Mouse (Mus musculus) heart, embryonic 10.5 days (tissue): ENCODE results near the gene Pitpnc1. TPM values are rescaled to one million over a fixed set of nuclear protein-coding genes. Genes with fewer than 3 reads are reported as not detected.

Experiments used
- DNase-seq: peaks from one replicate; pipeline ENCODE4 v3.0.0-alpha.2; 2017; ENCODE audit warnings: low spot score
- H3K27ac ChIP-seq: fragments of 300-500 bp; sonication (generic); 2 replicates; pipeline ENCODE4 v1.5.1; 2016; ENCODE audit warnings: mild to moderate bottlenecking
- H3K27me3 ChIP-seq: fragments of 300-500 bp; sonication (generic); 2 replicates; pipeline ENCODE4 v1.6.1; 2016; ENCODE audit warnings: mild to moderate bottlenecking; ENCODE audit not compliant: poor library complexity, insufficient read depth, severe bottlenecking
- H3K36me3 ChIP-seq: fragments of 300-500 bp; sonication (generic); 2 replicates; pipeline ENCODE4 v1.6.1; 2016; ENCODE audit warnings: mild to moderate bottlenecking, moderate library complexity
- H3K4me1 ChIP-seq: fragments of 300-500 bp; sonication (generic); 2 replicates; pipeline ENCODE4 v1.6.1; 2016; ENCODE audit warnings: mild to moderate bottlenecking
- H3K4me3 ChIP-seq: fragments of 300-500 bp; sonication (generic); 2 replicates; pipeline ENCODE4 v1.5.1; 2016; ENCODE audit warnings: mild to moderate bottlenecking, moderate library complexity
- H3K9me3 ChIP-seq: fragments of 300-500 bp; sonication (generic); 2 replicates; pipeline ENCODE4 v1.6.1; 2016; ENCODE audit warnings: mild to moderate bottlenecking, moderate library complexity
- WGBS: fragments of 180-500 bp; shearing (Covaris S2); methylation state at CpG from one replicate; pipeline ENCODE4 v1.1.7; 2016; 5-methylcytosine and 5-hydroxymethylcytosine counted together
- polyA plus RNA-seq: library from polyadenylated mRNA; unstranded; fragments of >200 nt; fragmentation: Nextera tagmentation; extraction: Ambion mirVana; gene quantifications from 2 replicates; pipeline ENCODE4 v1.2.1, GENCODE M21; 2016

The Pitpnc1 gene
- polyA plus RNA-seq, 1 experiment from 2014 or later: 11.6 TPM

DNA sequence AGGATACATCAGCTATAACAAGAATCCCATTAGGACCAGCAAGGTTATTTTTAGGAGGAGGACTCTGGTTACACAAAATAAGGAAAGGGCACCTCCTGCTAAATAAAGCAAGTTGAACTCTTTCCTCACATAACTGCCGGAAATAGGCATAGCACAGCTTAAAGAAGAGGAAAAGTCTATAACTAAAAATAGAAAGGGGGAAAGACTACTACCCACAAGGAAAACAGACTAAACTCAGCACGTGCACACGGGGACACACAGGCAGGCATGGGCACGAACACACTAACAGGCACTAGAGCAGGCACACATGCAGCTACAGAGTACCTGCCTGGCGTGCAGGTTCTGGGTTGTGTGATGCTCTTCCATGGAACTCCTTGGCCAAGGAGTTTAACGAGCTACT is 23.8 kb downstream of the Pitpnc1 start:
- no peak overlapping the region for H3K4me3 ChIP-seq
- peaks cover 37% of the 10 kb centered on the region for H3K4me1 ChIP-seq
- no peaks in the 10 kb centered on the region for H3K36me3 ChIP-seq
- 62% methylated on average over 6 of the region's 6 CpGs for WGBS
- no peak for DNase-seq
- no peaks in the 10 kb centered on the region for H3K27me3 ChIP-seq
- H3K27ac ChIP-seq: peak overlapping the region; percentile 36; the same call in 1 of the 2 replicates
- no peaks in the 10 kb centered on the region for H3K9me3 ChIP-seq

DNA sequence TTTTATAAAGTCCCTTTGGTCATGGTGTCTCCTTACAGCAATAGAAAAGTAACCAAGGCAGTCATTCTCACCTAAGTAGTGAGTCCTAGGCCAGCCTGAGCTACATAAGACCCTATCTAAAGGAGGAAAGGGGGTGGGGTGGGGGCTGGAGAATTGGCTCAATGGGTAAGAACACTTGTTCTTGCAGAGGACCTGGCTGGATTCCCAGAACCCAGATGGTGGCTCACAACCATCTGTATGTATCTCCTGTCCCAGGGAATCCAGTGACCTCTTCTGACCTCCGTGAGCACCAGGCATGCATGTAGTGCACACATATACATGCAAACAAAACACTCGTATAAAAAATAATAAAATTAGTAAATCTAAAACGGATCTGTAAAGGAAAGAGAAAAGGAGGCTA is 24.8 kb downstream of the Pitpnc1 start:
- H3K27ac ChIP-seq: no peak overlapping the region
- H3K4me1 ChIP-seq: peaks cover 28% of the 10 kb centered on the region
- no peak for DNase-seq
- no peaks in the 10 kb centered on the region for H3K9me3 ChIP-seq
- WGBS: 82% methylated on average over 3 of the region's 3 CpGs
- H3K36me3 ChIP-seq: no peaks in the 10 kb centered on the region
- H3K27me3 ChIP-seq: no peaks in the 10 kb centered on the region
- H3K4me3 ChIP-seq: no peak overlapping the region

DNA sequence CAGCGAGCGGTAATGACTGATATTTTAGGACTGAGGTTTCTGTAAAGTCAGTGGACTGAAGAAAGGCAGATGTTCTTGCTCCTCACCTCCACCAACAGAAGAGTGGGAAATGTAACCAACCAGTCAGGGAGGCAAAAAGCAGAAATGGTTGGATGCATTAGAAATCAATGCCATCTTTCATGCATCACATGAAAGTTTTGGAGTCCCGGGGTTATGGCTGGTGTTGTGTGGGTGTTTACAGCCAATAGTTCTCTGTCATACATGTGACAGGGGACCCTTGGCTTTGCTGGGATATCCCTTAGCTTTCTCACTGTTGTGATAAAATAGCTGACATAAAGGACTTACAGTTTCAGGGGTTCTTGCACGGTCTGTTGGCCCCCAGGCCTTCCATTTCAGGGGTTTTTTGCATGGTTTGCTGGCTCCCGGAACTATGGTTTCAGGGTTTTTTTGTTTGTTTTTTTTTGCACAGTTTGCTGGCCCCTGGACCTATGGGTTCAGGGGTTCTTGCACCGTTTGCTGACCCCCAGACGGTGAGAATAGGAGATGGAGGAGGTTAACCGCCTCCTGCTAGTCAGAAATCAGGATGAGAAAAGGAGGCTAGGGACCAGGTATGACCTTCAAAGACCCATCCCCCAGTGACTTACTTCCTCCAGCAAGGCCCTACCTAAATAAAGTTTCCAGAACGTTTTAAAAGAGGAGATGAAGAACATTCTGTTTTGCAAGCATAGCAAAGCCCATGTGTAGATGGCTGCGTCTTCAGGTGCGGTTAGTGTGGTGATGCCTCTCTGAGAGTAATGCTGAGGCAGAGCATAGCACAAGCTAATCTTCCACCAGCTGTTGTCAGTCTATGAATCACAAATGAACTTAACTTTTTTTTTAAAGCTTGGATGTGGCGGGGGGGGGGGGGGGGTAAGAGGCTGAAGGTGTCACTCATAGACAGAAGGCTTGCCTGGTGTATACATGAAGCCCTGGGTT is 27.1 kb downstream of the Pitpnc1 start:
- Histone ChIP-seq H3K4me1 (peaks cover 16% of the 10 kb centered on the region), H3K4me3 (no peak overlapping the region), H3K9me3 (no peaks in the 10 kb centered on the region), H3K27me3 (no peaks in the 10 kb centered on the region), H3K36me3 (no peaks in the 10 kb centered on the region), H3K27ac (no peak overlapping the region)
- DNase-seq: no peak
- 82% methylated on average over 12 of the region's 12 CpGs for WGBS

DNA sequence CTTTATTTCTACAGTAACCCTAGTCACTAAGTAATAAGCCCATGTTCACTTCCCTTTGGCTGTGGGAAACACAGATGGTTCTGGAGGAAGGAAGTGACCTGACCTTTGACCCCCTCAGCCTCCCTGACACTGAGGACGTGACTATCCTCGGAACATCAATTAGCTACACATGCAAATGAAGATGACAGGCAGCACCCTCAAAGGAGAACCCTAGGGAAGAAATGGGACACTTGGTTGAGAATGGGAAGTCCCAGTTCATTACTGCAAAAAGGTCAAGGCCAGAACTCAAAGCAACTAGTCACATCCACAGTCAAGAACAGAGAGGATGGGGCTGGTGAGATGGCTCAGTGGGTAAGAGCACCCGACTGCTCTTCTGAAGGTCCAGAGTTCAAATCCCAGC is 29.4 kb downstream of the Pitpnc1 start:
- H3K9me3 ChIP-seq: no peaks in the 10 kb centered on the region
- no peaks in the 10 kb centered on the region for H3K27me3 ChIP-seq
- no peak overlapping the region for H3K27ac ChIP-seq
- no peaks in the 10 kb centered on the region for H3K4me1 ChIP-seq
- no peak for DNase-seq
- WGBS: 71% methylated on average over 3 of the region's 3 CpGs
- no peak overlapping the region for H3K4me3 ChIP-seq
- no peaks in the 10 kb centered on the region for H3K36me3 ChIP-seq

DNA sequence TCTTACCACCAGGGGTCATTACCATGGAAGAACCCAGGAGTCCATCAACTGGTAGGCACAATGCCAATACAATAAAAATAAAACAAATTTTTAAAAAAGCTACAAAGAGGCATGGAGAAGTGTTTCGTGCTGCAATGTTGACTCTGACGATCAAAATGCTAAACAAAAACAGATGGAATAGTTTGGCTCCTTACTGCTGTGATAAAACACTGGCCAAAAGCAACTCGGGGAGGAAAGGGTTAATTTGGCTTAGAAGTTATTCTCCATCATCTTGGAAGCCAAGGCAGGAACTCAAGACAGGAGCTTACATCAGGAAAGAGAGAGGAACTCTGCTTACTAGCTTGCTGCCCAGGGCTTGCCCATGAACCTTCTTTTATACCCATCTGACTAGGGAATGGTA is 32.4 kb downstream of the Pitpnc1 start:
- no peak for DNase-seq
- no peak overlapping the region for H3K4me3 ChIP-seq
- no peaks in the 10 kb centered on the region for H3K4me1 ChIP-seq
- H3K36me3 ChIP-seq: no peaks in the 10 kb centered on the region
- no peaks in the 10 kb centered on the region for H3K9me3 ChIP-seq
- H3K27ac ChIP-seq: no peak overlapping the region
- 84% methylated on average over 3 of the region's 3 CpGs for WGBS
- no peaks in the 10 kb centered on the region for H3K27me3 ChIP-seq

DNA sequence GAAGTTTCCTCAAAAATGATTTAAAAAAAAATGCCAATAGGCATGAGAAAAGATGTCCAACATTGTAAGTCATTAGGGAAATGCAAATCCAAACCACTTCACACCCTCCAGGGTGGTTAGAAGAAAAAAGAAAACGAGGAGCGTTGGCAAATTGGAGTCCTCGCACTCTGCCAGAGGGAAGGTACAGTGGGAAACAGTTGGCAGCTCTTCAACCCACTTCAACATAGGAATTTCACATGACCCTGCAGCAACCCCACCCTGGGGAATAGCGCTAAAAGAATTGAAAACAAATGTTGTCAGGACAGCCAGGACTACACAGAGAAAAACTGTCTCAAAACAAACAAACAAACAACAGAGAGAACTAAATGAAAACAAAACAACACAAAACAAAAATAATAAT is 32.8 kb downstream of the Pitpnc1 start:
- no peak for DNase-seq
- H3K36me3 ChIP-seq: no peaks in the 10 kb centered on the region
- H3K4me3 ChIP-seq: no peak overlapping the region
- H3K27me3 ChIP-seq: no peaks in the 10 kb centered on the region
- H3K9me3 ChIP-seq: no peaks in the 10 kb centered on the region
- WGBS: 82% methylated on average over 4 of the region's 4 CpGs
- H3K27ac ChIP-seq: no peak overlapping the region
- no peaks in the 10 kb centered on the region for H3K4me1 ChIP-seq

DNA sequence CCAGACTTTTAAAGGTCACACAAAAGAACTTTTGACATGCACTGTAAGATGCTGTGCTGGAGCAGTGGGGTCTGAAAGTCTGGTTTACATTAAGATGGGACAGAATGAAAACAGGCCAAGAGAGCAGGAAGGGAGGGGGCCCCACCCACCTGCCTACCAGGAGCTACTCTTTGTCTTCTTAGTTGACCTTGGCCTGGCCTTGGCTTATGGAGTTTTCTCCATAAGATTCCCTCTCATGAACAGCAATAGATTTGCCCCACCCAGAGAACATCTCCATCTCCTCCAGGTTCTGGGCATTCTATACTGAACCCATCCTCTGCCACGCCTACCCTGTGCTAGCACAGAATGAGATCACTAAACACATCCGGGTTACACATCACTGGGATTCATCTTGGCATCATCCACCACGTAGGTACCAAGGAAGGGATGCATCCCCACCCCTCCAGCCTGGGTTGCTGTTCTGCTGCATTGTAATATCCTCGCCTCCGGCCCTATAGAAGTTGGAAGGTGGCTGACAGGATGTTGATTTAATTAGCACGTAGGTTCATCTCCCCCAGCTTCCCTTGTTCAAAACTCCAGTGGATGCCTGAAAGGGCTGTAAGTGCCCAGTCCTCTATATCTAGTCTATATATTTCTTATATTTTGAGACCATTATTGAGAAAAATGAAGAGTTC is 34.6 kb downstream of the Pitpnc1 start:
- 84% methylated on average over 6 of the region's 6 CpGs for WGBS
- 0 out of 2 replicates have a peak, but pooled peaks cover 5% of the 10 kb centered on the region for H3K4me1 ChIP-seq
- no peaks in the 10 kb centered on the region for H3K27me3 ChIP-seq
- H3K9me3 ChIP-seq: no peaks in the 10 kb centered on the region
- no peak for DNase-seq
- H3K4me3 ChIP-seq: no peak overlapping the region
- no peaks in the 10 kb centered on the region for H3K36me3 ChIP-seq
- H3K27ac ChIP-seq: no peak overlapping the region

DNA sequence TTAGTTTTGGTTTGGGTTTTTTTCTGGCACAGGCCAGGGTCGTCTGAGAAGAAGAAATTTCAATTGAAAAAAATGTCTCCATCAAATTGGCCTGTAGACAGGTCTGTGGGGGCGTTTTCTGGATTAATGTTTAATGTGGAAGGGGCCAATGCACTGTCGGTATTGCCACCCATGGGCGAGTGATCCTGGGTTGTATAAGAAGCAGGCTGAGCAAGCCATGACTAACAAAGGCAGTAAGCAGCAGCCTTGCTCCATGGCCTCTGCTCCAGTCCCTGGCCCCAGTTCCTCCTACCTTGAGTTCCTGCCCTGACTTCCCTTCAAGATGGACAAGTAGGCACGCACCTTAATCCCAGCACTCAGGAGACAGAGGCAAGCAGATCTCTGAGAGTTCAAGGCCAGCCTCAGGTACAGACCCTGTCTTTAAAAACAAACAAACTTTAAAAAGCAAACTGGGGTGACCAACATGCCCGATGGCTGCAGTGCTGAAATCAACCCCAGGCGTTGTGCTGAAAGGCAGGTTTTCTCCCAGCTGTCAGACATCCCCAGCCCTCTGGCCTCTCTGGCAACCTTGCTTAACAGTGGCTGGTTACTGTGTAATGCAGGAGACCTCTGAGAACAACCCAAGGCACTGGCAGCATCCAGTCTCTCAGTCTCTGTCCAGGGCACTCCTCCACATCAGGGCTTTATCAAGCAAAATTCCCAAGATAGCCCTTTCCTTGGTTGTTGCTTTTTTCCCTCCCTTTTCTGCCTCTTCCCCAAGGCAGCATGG is 39.1 kb downstream of the Pitpnc1 start:
- WGBS: 76% methylated on average over 7 of the region's 7 CpGs

DNA sequence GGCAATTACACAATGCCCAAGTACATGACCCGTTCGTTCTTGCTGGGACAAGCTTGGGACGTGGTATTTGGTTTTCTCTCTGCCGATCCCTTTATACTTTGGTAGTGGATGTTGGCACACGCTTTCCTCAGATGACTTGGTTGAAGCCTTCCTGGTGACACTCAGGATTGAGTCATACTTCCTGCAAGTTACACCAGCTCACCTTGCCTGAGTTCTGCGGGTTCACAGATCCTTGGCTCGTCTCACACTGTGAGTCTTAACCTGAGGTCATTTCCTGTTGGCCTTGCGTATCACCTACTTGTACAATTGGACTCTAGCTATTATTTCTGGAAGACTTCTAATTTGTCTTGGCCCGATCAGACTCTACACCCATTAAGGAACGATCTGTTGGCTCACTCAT is 42.5 kb downstream of the Pitpnc1 start:
- 89% methylated on average over 10 of the region's 10 CpGs for WGBS
- H3K4me1 ChIP-seq: peaks cover 5% of the 10 kb centered on the region; the same call in 1 of the 2 replicates
- H3K27me3 ChIP-seq: no peaks in the 10 kb centered on the region
- no peak for DNase-seq
- H3K4me3 ChIP-seq: no peak overlapping the region
- H3K36me3 ChIP-seq: no peaks in the 10 kb centered on the region
- H3K27ac ChIP-seq: no peak overlapping the region
- H3K9me3 ChIP-seq: no peaks in the 10 kb centered on the region

More for the DNA sequence above, 39.1 kb downstream of the Pitpnc1 start:
- H3K27ac ChIP-seq: no peak overlapping the region
- H3K27me3 ChIP-seq: no peaks in the 10 kb centered on the region
- 0 out of 2 replicates have a peak, but pooled peaks cover 5% of the 10 kb centered on the region for H3K4me1 ChIP-seq
- no peak overlapping the region for H3K4me3 ChIP-seq
- no peaks in the 10 kb centered on the region for H3K9me3 ChIP-seq
- DNase-seq: no peak
- no peaks in the 10 kb centered on the region for H3K36me3 ChIP-seq

DNA sequence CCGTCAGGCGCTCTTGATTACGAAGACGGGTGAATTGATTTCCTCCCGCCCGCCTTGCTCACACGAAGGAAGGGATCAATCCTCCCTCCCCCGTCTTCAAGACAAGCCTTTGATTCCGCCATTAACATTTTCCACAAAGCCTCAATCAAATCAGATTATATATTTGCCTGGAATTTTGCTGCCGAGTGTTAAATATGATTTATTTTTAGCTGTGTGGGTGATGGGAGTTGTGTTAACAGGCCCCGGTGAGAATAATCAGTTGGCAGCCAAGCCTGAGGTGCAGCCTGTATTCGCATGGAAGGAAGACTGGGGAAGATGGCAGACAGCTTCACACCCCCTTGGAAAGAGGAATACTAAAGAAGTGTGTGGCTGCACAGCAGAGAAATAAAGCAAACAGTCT is 46.3 kb downstream of the Pitpnc1 start:
- Histone ChIP-seq H3K4me3 (no peak overlapping the region), H3K36me3 (no peaks in the 10 kb centered on the region), H3K27ac (no peak overlapping the region), H3K4me1 (peaks cover 3% of the 10 kb centered on the region), H3K9me3 (no peaks in the 10 kb centered on the region), H3K27me3 (no peaks in the 10 kb centered on the region)
- DNase-seq: no peak
- 79% methylated on average over 12 of the region's 12 CpGs for WGBS

DNA sequence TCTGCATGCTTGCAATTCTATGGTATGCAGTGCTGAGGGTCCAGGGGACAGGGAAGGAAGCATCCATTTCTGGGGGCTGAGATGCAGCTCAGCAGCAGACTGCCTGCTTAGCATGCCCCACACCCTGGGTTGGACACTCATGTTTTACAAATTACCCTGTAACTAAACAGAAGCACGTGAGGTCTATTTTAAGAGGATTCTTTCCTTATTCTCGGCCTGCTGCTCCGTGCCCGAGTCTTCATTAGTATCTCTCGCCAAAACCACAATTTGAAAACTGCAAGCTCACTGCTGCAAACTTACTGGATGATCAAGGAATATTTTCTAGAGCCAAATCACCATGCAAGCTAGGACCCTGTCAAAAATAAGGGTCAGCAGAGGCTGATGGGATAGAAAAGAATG is 48.1 kb downstream of the Pitpnc1 start:
- H3K9me3 ChIP-seq: no peaks in the 10 kb centered on the region
- no peak overlapping the region for H3K4me3 ChIP-seq
- 73% methylated on average over 5 of the region's 5 CpGs for WGBS

DNA sequence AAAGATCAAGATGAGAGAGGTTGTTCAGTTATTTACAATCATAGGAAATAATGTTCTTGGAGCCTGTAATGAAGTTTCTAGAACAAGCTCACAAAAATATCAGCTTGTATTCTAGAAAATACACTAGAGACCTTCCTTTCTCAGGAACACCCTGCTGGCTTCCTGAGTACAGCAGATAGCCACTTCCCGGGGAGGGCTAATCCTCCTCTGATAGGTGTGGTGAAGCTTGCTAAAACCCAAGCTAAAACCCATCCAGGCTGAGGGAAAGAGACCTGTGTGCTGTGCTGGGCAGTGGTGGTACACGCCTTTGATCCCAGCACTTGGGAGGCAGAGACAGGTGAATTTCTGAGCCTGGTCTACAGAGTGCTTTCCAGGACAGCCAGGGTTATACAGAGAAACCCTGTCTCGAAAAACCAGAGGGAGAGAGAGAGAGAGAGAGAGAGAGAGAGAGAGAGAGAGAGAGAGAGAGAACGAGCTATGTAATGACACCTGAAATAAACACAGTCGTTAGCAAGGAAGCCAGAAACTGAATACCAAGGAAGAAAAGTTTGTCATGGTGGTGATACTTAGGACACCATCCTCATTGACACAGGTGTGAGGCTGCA is 48.6 kb downstream of the Pitpnc1 start:
- Histone ChIP-seq H3K27ac (no peak overlapping the region), H3K9me3 (no peaks in the 10 kb centered on the region), H3K4me3 (no peak overlapping the region), H3K4me1 (peaks cover 7% of the 10 kb centered on the region), H3K36me3 (no peaks in the 10 kb centered on the region), H3K27me3 (no peaks in the 10 kb centered on the region)
- DNase-seq: no peak
- 41% methylated on average over 5 of the region's 5 CpGs for WGBS

More for the DNA sequence above, 48.1 kb downstream of the Pitpnc1 start:
- H3K27me3 ChIP-seq: no peaks in the 10 kb centered on the region
- H3K27ac ChIP-seq: no peak overlapping the region
- DNase-seq: no peak
- H3K4me1 ChIP-seq: peaks cover 3% of the 10 kb centered on the region
- no peaks in the 10 kb centered on the region for H3K36me3 ChIP-seq
